Comparison of ENCODE assay signal across 8 mouse cellular contexts in the genomic region with DNA sequence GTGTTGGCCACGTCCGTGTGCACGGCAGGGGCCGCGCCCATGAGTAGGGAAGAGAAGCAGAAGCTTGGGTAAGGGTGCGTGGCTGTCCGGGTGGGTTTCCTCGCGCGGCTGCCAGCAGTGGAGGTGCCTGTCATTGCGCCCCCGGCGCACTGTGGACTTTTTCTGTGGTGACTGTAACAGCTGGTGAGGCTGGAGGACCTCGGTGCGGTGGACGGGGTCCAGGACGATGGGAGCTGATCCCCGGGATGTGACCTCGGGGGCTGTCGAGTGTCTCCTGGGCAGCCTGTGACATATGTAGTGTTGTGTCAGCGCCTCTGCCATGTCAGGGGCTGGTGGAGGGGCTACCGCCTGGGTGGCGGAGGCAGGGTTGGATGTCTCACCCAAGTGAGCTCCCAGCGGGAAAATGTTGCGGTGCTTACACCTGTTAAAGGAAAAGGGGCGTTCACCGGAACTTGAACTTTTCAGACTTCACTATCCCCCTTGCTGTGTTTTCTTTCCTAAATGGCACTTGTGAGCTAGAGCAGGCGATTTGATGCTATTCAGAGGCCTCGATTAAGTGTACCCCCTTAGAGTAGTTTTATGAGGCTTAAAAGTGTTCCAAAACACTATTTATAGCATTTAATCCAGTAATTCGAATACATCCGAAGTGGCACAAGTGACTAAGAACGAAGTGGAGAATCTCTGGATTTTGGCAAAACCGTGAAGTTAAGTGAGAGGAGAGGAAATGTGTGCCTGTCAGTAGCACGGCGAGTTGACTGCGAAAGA. TPM values are rescaled to one million over a fixed set of nuclear protein-coding genes. Genes with fewer than 3 reads are reported as not detected.
A peak's percentile ranks its signal among the peaks of the same experiment; 100 is the strongest.
DNase-seq lines count a peak whose midpoint lies in the region; ATAC-seq and TF ChIP-seq lines count a peak whose summit lies in the region.

No protein-coding gene starts in this region.

- H3K9me3 ChIP-seq in embryonic facial prominence, embryonic 11.5 days (replicated peaks; ENCODE audit: control insufficient read depth, low read length), result no peaks in the 10 kb centered on the region
- no peaks in the 10 kb centered on the region for H3K9me3 ChIP-seq in hindbrain, postnatal 0 days (ENCODE audit: low read length)
- H3K9me3 ChIP-seq in midbrain, embryonic 12.5 days, result no peaks in the 10 kb centered on the region

- no peaks in the 10 kb centered on the region for H3K27me3 ChIP-seq in embryonic facial prominence, embryonic 11.5 days (ENCODE audit: control insufficient read depth, insufficient read depth, low read length)
- H3K27me3 ChIP-seq in hindbrain, postnatal 0 days (ENCODE audit: insufficient read depth, low read length), result no peaks in the 10 kb centered on the region
- no peaks in the 10 kb centered on the region for H3K27me3 ChIP-seq in midbrain, embryonic 12.5 days

- peak overlapping the region; percentile 92 for H3K4me3 ChIP-seq in embryonic facial prominence, embryonic 11.5 days (ENCODE audit: low read depth, low read length)
- H3K4me3 ChIP-seq in hindbrain, postnatal 0 days (ENCODE audit: low read length), result peak overlapping the region; percentile 89
- peak overlapping the region; percentile 93 for H3K4me3 ChIP-seq in midbrain, embryonic 12.5 days

- 7% methylated on average over 36 of the region's 36 CpGs for WGBS in embryonic facial prominence, embryonic 11.5 days
- 6% methylated on average over 36 of the region's 36 CpGs for WGBS in hindbrain, postnatal 0 days
- WGBS in midbrain, embryonic 12.5 days, result 7% methylated on average over 36 of the region's 36 CpGs

- peak overlapping the region; percentile 74 for H3K9ac ChIP-seq in embryonic facial prominence, embryonic 11.5 days (replicated peaks; ENCODE audit: low read length)
- peak overlapping the region; percentile 68 for H3K9ac ChIP-seq in hindbrain, postnatal 0 days (replicated peaks; ENCODE audit: low read length)
- peak overlapping the region; percentile 82 for H3K9ac ChIP-seq in midbrain, embryonic 12.5 days (replicated peaks)

- H3K4me1 ChIP-seq in embryonic facial prominence, embryonic 11.5 days (ENCODE audit: control insufficient read depth, insufficient read depth, low read length), result no peaks in the 10 kb centered on the region
- peaks cover 11% of the 10 kb centered on the region; the same call in 1 of the 2 replicates for H3K4me1 ChIP-seq in hindbrain, postnatal 0 days (ENCODE audit: insufficient read depth, low read length)
- peaks cover 19% of the 10 kb centered on the region for H3K4me1 ChIP-seq in midbrain, embryonic 12.5 days

- peak; percentile 36; the same call in 1 of the 2 replicates for TF ChIP-seq CTCF in hindbrain, postnatal 0 days (IDR thresholded peaks at IDR 0.05; ENCODE audit: low read depth)

- H3K4me2 ChIP-seq in embryonic facial prominence, embryonic 11.5 days (ENCODE audit: low read depth, low read length), result peak overlapping the region; percentile 93
- H3K4me2 ChIP-seq in hindbrain, postnatal 0 days (ENCODE audit: low read depth, low read length), result peak overlapping the region; percentile 87
- H3K4me2 ChIP-seq in midbrain, embryonic 12.5 days (replicated peaks), result peak overlapping the region; percentile 97

- H3K27ac ChIP-seq in embryonic facial prominence, embryonic 11.5 days (replicated peaks; ENCODE audit: low read depth, low read length), result no peak overlapping the region
- H3K27ac ChIP-seq in hindbrain, postnatal 0 days, result peak overlapping the region; percentile 89
- H3K27ac ChIP-seq in midbrain, embryonic 12.5 days (replicated peaks), result peak overlapping the region; percentile 91

- peak; percentile 49 for DNase-seq in left cerebral cortex, adult 8-10 months (ENCODE audit: low spot score in 2 of 2)
- no peak for DNase-seq in left cerebral cortex, adult 18-20 months (ENCODE audit: low spot score in 2 of 2)
- DNase-seq in R1 (ENCODE audit: low read depth, low spot score), result peak; percentile 80
- DNase-seq in embryonic facial prominence, embryonic 11.5 days (ENCODE audit: low spot score), result no peak
- no peak for DNase-seq in hindbrain, postnatal 0 days (ENCODE audit: low spot score)
- no peak for DNase-seq in spleen, adult 18-20 months
- DNase-seq in urinary bladder, adult 2 months (ENCODE audit: low spot score), result no peak

- H3K36me3 ChIP-seq in embryonic facial prominence, embryonic 11.5 days (replicated peaks; ENCODE audit: control insufficient read depth, insufficient read depth, low read depth, low read length), result no peaks in the 10 kb centered on the region
- H3K36me3 ChIP-seq in hindbrain, postnatal 0 days (ENCODE audit: insufficient read depth, low read length), result peaks cover 4% of the 10 kb centered on the region; the same call in 1 of the 2 replicates
- H3K36me3 ChIP-seq in midbrain, embryonic 12.5 days, result no peaks in the 10 kb centered on the region

- ATAC-seq in embryonic facial prominence, embryonic 11.5 days (replicated peaks; ENCODE audit: insufficient number of reproducible peaks, low FRiP score, low TSS enrichment, low read depth), result peak; percentile 14
- no peak; the same call in 1 of the 2 replicates for ATAC-seq in hindbrain, postnatal 0 days
- no peak for ATAC-seq in midbrain, embryonic 12.5 days (ENCODE audit: low FRiP score, low read depth)

RNA-seq across cellular contexts. Expression of gene Edem3, which starts 0.7 kb away (rescaled TPM):
- total RNA-seq in left cerebral cortex, adult 8-10 months (2022), result 10 to 100 TPM; 34.2 to 35.5 (median 35.0) TPM
- total RNA-seq in left cerebral cortex, adult 18-20 months (2021), result 10 to 100 TPM; 36.3 to 40.9 TPM
- 22.8 and 25.9 TPM in 2 replicates for polyA plus RNA-seq in embryonic facial prominence, embryonic 11.5 days (2014; fragmentation: Nextera tagmentation; extraction: Ambion mirVana)
- 28.4 and 35.5 TPM in 2 replicates for total RNA-seq in hindbrain, postnatal 0 days (2014; rRNA removed)
- polyA plus RNA-seq in hindbrain, postnatal 0 days (2015; fragmentation: Nextera tagmentation; extraction: Ambion mirVana), result 10.1 and 10.8 TPM in 2 replicates
- 26.6 and 29.2 TPM in 2 replicates for polyA plus RNA-seq in midbrain, embryonic 12.5 days (2016; fragmentation: Nextera tagmentation; extraction: Ambion mirVana)
- 12.3 and 12.8 TPM in 2 replicates for polyA plus RNA-seq in urinary bladder, adult 2 months (2012; rRNA removed)

Comparison
In these comparisons a context has a peak if more than half of its experiments do, and no peak if none do; other contexts are left out.
1. DNase-seq: peak in left cerebral cortex, adult 8-10 months (2 of 2) and R1 (single experiment); none in left cerebral cortex, adult 18-20 months (0 of 2), embryonic facial prominence, embryonic 11.5 days (single experiment), hindbrain, postnatal 0 days (single experiment), spleen, adult 18-20 months (0 of 2) and urinary bladder, adult 2 months (single experiment).
2. Peak in every context shown above with its lines, with median percentiles within 50 percentile points of each other: H3K4me2 ChIP-seq, H3K4me3 ChIP-seq and H3K9ac ChIP-seq.